Mouse (Mus musculus): ENCODE measurements around the gene Slc38a9. TPM values are rescaled to one million over a fixed set of nuclear protein-coding genes. Genes with fewer than 3 reads are reported as not detected.

Slc38a9 gene
- polyA plus RNA-seq, 1 experiment from 2014 or later, result 23.8 TPM

DNA sequence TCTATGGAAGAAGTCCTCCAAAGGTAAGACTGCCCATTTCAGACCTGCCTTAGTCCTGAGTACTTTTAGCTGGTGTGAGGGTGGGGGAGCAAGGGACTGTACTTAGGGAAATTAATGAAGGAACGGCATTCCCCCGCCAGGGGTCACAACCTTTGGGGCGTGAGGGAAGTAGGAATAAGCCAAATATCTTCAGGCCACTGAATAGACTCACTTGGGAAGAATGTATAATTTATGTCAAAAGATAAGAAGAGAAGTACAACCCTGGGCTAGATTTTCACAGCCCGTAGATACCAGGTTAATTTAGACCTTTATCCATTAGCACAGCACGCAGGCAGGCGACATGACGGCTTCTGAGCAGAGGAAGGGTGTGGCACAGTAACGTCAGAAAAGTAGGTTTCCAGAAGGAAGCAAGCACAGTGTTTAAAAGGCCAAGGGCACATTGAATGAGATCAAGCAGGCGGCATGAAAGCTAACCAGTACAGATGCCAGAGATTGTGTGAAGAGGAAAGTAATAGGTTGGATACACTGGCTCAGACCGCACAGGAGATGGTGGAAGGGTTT is 103.1 kb downstream of the Slc38a9 start:
- no peaks in the 10 kb centered on the region for H3K36me3 ChIP-seq
- no peaks in the 10 kb centered on the region for H3K27me3 ChIP-seq (replicated peaks)
- H3K4me1 ChIP-seq, result no peaks in the 10 kb centered on the region
- H3K9me3 ChIP-seq, result peaks cover 18% of the 10 kb centered on the region
- 86% methylated on average over 10 of the region's 10 CpGs for WGBS
- no peak overlapping the region for H3K4me3 ChIP-seq
- no peak overlapping the region for H3K4me2 ChIP-seq (replicated peaks)
- no peak overlapping the region for H3K9ac ChIP-seq
- no peak overlapping the region for H3K27ac ChIP-seq
- ATAC-seq (ENCODE audit: low FRiP score, low read depth), result no peak

DNA sequence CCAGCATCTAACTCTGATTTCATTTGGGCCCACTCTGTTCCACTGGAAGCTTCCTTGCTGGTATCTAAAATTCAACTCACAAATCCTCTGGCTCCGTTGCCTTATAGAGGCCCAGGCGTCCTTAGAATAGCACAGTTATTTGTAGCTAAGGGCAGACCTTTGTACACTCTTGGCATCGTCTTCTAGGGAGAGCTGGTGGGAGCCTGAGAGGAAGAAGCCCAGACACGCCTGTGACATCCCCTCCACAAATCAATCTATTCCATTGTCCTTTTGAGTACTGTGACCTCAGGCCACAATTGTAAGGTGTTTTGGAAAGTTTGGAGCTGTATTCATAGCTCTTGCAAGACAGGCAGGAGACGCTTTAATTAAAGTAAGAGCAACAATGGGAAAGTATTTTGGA is 104.0 kb downstream of the Slc38a9 start:
- no peaks in the 10 kb centered on the region for H3K27me3 ChIP-seq (replicated peaks)
- H3K36me3 ChIP-seq, result no peaks in the 10 kb centered on the region
- WGBS, result 72% methylated on average over 5 of the region's 5 CpGs
- no peak for ATAC-seq (ENCODE audit: low FRiP score, low read depth)
- H3K27ac ChIP-seq, result no peak overlapping the region
- H3K4me2 ChIP-seq (replicated peaks), result no peak overlapping the region
- peaks cover 18% of the 10 kb centered on the region for H3K9me3 ChIP-seq
- no peak overlapping the region for H3K4me3 ChIP-seq
- H3K4me1 ChIP-seq, result no peaks in the 10 kb centered on the region
- H3K9ac ChIP-seq, result no peak overlapping the region

DNA sequence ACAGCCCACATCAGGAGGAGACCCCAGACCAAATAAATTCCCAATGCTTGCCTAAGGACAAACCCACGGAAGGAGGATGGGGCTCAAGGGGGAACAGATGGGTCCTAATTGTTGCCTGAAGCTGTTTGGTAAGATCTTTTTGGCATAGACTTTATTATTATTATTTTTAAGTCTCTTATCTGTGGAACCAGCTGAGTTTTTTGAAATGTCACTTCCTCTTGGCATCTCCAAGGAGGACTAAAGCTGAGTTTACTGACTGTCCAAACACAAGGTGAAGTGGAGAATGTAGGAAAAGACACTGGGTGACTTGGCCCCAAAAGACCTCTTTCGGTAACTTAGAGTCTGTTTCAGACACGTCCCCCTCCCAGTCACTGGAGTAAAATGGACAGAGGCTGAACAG is 105.1 kb downstream of the Slc38a9 start:
- Histone ChIP-seq H3K27ac (no peak overlapping the region), H3K9ac (no peak overlapping the region), H3K9me3 (peaks cover 18% of the 10 kb centered on the region), H3K27me3 (replicated peaks) (no peaks in the 10 kb centered on the region), H3K36me3 (no peaks in the 10 kb centered on the region), H3K4me1 (peaks cover 3% of the 10 kb centered on the region; the same call in 1 of the 2 replicates), H3K4me2 (replicated peaks) (no peak overlapping the region), H3K4me3 (no peak overlapping the region)
- no peak for ATAC-seq (ENCODE audit: low FRiP score, low read depth)
- 92% methylated on average over 3 of the region's 3 CpGs for WGBS

DNA sequence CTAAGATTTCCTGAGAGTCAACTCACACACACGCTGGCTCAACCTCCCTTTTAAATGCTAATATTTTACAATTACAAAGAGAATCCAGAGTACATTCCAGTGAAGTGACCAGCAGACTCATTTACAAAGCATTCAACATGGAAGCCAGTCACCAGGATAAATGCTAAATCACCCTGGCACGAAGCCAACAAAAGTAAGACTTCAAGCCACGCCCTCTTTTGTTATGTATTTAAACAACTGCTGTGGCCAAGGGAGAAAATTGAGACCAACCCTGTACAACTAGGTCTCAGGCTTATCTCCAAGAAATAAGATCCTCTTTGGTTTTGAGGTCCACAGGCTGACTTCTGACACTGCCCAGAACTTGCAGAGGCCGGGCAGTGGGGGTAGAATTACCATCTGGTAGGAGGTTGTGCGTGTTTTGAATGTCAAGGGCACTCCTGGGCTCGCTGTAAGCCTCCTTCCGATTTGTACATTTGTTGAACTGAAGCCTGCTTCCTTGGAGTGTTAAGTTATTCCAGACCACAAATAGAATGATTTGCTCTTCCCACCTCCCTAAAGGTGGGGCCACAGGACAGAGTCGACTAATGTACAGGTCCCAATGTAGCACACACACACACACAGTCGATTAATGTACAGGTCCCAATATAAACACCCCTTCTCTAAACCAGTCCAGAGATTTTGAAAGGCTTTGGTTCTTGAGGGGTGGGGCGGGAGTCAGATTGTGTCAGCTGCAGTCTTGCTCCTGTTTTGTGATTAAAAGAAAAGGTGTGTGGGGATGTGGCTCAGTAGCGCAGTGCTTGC is 110.2 kb downstream of the Slc38a9 start:
- Histone ChIP-seq H3K4me1 (peaks cover 12% of the 10 kb centered on the region; the same call in 1 of the 2 replicates), H3K9ac (no peak overlapping the region), H3K36me3 (no peaks in the 10 kb centered on the region), H3K27me3 (replicated peaks) (no peaks in the 10 kb centered on the region), H3K4me2 (replicated peaks) (0 out of 2 replicates have a peak overlapping the region, but pooled peaks have one; percentile 5), H3K9me3 (peaks cover 18% of the 10 kb centered on the region), H3K4me3 (no peak overlapping the region), H3K27ac (no peak overlapping the region)
- ATAC-seq (ENCODE audit: low FRiP score, low read depth), result peak; percentile 71
- 43% methylated on average over 11 of the region's 11 CpGs for WGBS

DNA sequence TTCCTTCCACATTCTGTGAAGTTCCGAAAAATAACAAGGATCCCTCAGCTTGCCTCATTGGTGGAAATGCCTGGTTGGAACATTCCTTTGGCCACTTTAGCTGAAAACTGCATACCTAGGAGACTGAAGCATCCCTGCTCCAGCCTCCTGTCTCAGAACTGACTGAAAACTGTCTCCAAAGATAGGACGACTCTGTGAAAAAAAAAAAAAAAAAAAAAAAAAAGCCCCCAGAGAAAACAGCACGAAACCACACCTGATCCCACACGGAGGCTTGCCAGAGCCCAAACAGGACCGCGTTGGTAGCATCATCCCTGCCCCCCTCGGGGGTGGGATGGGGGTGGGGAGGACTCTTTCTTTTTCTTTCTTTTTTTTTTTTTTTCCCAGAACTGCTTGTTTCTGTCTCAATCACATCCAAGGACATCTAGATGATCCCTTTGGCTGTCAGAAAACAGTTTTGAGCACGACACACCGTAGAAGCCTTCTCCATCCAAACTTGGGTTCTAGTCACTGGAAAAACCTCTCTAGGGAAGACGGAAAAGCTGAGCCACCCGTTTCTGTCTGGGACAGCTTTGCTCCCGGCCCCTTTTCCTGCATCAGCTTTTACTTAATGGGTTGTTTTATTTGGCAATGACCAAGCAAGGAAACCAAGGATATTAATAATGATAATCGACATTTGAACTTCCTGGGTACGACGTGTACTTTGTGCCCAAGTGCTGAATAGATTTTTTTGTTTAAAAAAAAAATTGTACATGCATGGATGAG is 111.1 kb downstream of the Slc38a9 start:
- Histone ChIP-seq H3K4me2 (replicated peaks) (no peak overlapping the region), H3K9ac (no peak overlapping the region)
- WGBS, result 46% methylated on average over 15 of the region's 15 CpGs

DNA sequence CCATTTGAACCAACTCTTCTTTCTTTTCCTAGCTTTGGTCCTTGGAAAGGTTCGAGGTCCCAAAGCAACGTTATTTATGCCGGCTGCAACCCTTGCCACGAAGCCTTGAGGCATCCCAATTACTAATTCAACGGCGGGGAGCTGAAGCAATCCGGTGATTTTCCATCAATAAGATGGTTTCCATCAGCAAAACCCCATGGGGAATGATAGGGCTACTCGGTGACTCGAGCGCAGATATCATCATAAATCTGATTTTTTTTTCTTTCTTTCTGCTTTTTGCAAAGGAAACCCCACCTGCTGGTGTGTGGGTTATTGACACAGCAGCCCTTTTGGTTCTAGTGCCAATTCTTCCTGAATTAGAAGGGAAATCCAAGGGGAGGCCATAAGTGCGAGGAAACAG is 111.7 kb downstream of the Slc38a9 start:
- H3K4me3 ChIP-seq, result no peak overlapping the region
- H3K4me1 ChIP-seq, result peaks cover 12% of the 10 kb centered on the region; the same call in 1 of the 2 replicates
- WGBS, result 53% methylated on average over 11 of the region's 11 CpGs
- peaks cover 7% of the 10 kb centered on the region for H3K9me3 ChIP-seq
- H3K27ac ChIP-seq, result no peak overlapping the region
- ATAC-seq (ENCODE audit: low FRiP score, low read depth), result no peak
- no peak overlapping the region for H3K4me2 ChIP-seq (replicated peaks)
- no peaks in the 10 kb centered on the region for H3K27me3 ChIP-seq (replicated peaks)
- H3K9ac ChIP-seq, result no peak overlapping the region
- H3K36me3 ChIP-seq, result no peaks in the 10 kb centered on the region

More for the DNA sequence above, 111.1 kb downstream of the Slc38a9 start:
- Histone ChIP-seq H3K9me3 (peaks cover 12% of the 10 kb centered on the region), H3K4me1 (peaks cover 12% of the 10 kb centered on the region; the same call in 1 of the 2 replicates), H3K27ac (no peak overlapping the region), H3K36me3 (no peaks in the 10 kb centered on the region), H3K4me3 (no peak overlapping the region), H3K27me3 (replicated peaks) (no peaks in the 10 kb centered on the region)
- ATAC-seq (ENCODE audit: low FRiP score, low read depth), result no peak

DNA sequence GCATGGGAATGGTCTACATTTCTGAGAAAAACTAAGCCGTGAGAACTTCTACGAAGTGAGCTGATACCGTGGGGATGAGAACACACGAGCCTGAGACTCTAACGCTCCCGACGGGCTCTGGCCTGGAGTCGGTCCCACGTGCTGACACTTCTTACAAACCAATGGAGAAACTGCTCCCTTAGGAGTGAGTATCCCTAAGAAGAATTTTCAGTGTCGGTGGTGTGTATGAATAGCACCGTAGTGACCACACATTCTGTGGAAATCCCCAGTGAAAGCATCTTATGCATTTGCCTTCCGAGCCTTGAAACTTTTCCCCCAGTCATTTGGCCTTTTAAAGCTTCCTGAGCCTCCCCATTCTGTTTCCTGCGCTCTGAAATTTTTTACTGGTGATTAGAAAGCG is 112.3 kb downstream of the Slc38a9 start:
- Histone ChIP-seq H3K27me3 (replicated peaks) (no peaks in the 10 kb centered on the region), H3K9me3 (peaks cover under 1% of the 10 kb centered on the region; the same call in 1 of the 2 replicates), H3K4me3 (no peak overlapping the region), H3K27ac (no peak overlapping the region), H3K4me2 (replicated peaks) (no peak overlapping the region), H3K9ac (no peak overlapping the region), H3K36me3 (no peaks in the 10 kb centered on the region), H3K4me1 (peaks cover 12% of the 10 kb centered on the region; the same call in 1 of the 2 replicates)
- no peak for ATAC-seq (ENCODE audit: low FRiP score, low read depth)
- 79% methylated on average over 14 of the region's 14 CpGs for WGBS

DNA sequence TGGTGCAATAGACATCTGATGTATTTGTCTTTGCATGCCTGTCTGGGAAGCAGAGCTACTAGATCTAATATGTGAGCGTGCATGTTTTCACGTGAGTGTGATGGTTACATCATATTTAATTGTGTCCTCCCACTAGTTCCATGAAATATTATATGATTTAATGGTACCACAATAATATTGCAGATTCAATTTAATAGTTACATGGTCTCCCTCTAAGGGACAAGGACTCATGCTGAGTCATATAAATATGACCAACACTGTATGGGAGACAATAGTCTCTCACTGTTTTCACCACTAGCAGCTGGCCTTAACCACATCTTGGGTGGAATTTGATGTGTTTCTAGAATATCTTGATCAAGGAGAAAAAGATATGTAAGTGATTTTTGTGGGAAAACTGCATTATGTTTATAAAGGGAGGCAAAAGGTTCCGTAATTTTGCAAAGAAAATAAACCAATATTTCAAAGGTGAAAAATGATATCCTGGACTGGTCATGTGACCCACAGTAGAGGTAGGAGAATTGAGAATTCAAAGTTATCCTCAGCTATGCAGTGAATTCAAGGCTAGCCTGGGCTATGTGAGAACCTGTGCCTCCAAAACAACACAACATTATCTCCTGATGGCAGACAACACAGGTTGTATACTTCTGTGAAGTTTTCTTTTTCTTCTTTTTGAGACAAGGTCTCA is 113.6 kb downstream of the Slc38a9 start:
- H3K27ac ChIP-seq, result no peak overlapping the region
- no peaks in the 10 kb centered on the region for H3K27me3 ChIP-seq (replicated peaks)
- no peaks in the 10 kb centered on the region for H3K36me3 ChIP-seq
- no peak overlapping the region for H3K4me3 ChIP-seq
- 92% methylated on average over 3 of the region's 3 CpGs for WGBS
- H3K9me3 ChIP-seq, result no peaks in the 10 kb centered on the region
- H3K4me1 ChIP-seq, result peaks cover 12% of the 10 kb centered on the region; the same call in 1 of the 2 replicates
- H3K9ac ChIP-seq, result no peak overlapping the region
- no peak overlapping the region for H3K4me2 ChIP-seq (replicated peaks)
- no peak for ATAC-seq (ENCODE audit: low FRiP score, low read depth)

DNA sequence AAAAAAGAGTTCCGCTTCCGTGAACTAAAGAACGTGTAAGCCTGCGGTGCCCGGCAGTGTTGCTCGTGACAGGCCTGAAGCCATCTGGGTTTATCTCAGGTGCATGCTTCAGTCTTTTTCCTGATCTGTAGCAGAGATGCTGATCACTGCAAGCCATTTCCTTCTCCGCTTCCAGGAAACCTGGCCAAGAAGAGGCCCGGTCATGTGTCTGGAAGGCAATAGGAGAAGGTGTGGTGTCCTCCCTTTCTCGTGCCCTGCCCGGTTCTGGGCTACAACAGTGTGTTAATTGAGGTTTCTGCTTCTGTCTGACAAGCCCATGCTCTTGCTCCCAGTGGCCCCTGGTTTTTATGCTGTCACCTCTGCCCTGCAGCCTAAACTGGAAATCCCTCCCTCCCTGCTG is 115.3 kb downstream of the Slc38a9 start:
- H3K4me1 ChIP-seq, result peaks cover 6% of the 10 kb centered on the region; the same call in 1 of the 2 replicates
- H3K4me3 ChIP-seq, result no peak overlapping the region
- H3K4me2 ChIP-seq (replicated peaks), result no peak overlapping the region
- no peaks in the 10 kb centered on the region for H3K36me3 ChIP-seq
- H3K27ac ChIP-seq, result no peak overlapping the region
- ATAC-seq (ENCODE audit: low FRiP score, low read depth), result no peak
- no peaks in the 10 kb centered on the region for H3K9me3 ChIP-seq
- no peak overlapping the region for H3K9ac ChIP-seq
- no peaks in the 10 kb centered on the region for H3K27me3 ChIP-seq (replicated peaks)
- WGBS, result 90% methylated on average over 10 of the region's 10 CpGs

DNA sequence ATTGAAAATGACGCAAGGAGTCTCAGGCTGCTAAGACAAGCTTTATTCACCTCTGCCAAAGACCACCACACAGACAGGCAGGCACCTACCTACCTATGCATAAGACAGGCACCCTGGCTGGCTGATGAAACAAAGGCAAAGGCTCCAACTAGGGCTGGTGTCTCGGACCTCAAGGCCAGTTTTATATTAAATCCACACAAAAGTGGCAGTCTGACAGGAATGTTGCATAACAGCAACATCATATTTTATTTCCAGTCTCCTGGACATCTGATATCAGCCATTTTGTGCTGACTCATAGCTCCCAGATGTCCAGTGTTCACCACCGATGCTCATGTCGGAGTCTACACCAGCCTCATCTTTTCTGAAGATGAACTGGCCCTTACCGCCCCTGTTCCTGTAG is 117.9 kb downstream of the Slc38a9 start:
- WGBS, result 95% methylated on average over 5 of the region's 5 CpGs
- Histone ChIP-seq H3K4me1 (no peaks in the 10 kb centered on the region), H3K9ac (no peak overlapping the region), H3K27me3 (replicated peaks) (no peaks in the 10 kb centered on the region), H3K36me3 (no peaks in the 10 kb centered on the region), H3K9me3 (no peaks in the 10 kb centered on the region), H3K4me2 (replicated peaks) (no peak overlapping the region), H3K27ac (no peak overlapping the region), H3K4me3 (no peak overlapping the region)
- no peak for ATAC-seq (ENCODE audit: low FRiP score, low read depth)

DNA sequence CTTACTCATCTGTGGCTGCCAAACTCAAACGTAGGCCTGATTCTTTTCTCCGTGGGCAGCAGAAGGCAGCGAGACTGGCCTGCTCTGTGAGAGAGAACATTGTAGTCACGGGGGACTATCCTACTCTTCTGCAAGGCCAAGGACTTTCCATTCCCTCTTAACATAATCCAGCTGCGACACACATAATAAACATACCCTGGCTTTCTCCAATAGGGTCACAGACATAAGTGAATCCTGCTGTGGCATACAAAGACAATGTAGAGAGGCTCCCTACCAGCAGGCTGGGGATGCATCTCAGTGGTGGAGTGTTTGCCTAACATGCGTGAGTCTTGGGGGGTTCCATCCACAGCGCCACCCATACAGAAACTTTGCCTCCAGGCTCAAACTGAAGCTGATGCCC is 124.8 kb downstream of the Slc38a9 start:
- Histone ChIP-seq H3K4me1 (no peaks in the 10 kb centered on the region), H3K36me3 (no peaks in the 10 kb centered on the region), H3K9me3 (no peaks in the 10 kb centered on the region), H3K4me2 (replicated peaks) (no peak overlapping the region), H3K27ac (no peak overlapping the region), H3K27me3 (replicated peaks) (no peaks in the 10 kb centered on the region), H3K9ac (no peak overlapping the region), H3K4me3 (no peak overlapping the region)
- WGBS, result 72% methylated on average over 7 of the region's 7 CpGs
- ATAC-seq (ENCODE audit: low FRiP score, low read depth), result no peak

DNA sequence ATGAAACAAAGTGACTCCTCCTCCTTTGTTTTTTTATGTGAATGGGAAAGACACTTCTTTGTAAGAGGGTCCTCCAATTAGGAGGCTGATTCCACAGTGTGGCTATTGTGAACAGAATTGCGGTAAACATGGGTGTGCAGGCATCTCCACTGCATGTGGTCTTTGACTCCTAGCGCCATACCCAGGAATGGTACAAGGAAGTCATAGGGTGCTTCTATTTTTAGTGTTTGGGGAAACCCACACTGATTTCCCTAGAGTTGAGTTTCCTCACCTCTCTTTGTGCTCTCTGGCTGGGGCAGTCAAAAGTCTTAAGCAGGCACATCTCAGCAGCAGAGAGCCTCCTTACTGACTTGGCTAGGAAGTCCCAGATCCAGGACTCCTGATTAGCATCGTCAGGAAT is 125.6 kb downstream of the Slc38a9 start:
- Histone ChIP-seq H3K27ac (no peak overlapping the region), H3K4me1 (no peaks in the 10 kb centered on the region), H3K36me3 (no peaks in the 10 kb centered on the region), H3K27me3 (replicated peaks) (no peaks in the 10 kb centered on the region), H3K9ac (no peak overlapping the region), H3K4me2 (replicated peaks) (no peak overlapping the region), H3K9me3 (no peaks in the 10 kb centered on the region), H3K4me3 (no peak overlapping the region)
- no peak for ATAC-seq (ENCODE audit: low FRiP score, low read depth)
- 36% methylated on average over 3 of the region's 3 CpGs for WGBS

Data from neural tube, embryonic 12.5 days (tissue).